Mouse (Mus musculus) ES-Bruce4 (cell line): Measurements from ENCODE around the gene Prss36. TPM values are rescaled to one million over a fixed set of nuclear protein-coding genes. Genes with fewer than 3 reads are reported as not detected.
A peak's percentile ranks its signal among the peaks of the same experiment; 100 is the strongest.

Source experiments
- H3K27ac ChIP-seq: 2 replicates; pipeline ENCODE4 v1.5.1; 2012; ENCODE audit warnings: low read length, inconsistent platforms; ENCODE audit not compliant: insufficient read depth
- H3K27me3 ChIP-seq: 2 replicates; pipeline ENCODE4 v1.6.1; 2012; ENCODE audit warnings: mild to moderate bottlenecking, low read length, inconsistent platforms; ENCODE audit not compliant: control insufficient read depth, poor library complexity, insufficient read depth, severe bottlenecking
- H3K36me3 ChIP-seq: 2 replicates; pipeline ENCODE4 v1.6.1; 2012; ENCODE audit warnings: inconsistent platforms, mild to moderate bottlenecking, low read length, moderate library complexity; ENCODE audit not compliant: control insufficient read depth, poor library complexity, insufficient read depth, severe bottlenecking
- H3K4me1 ChIP-seq: one replicate; pipeline ENCODE4 v1.8.1; 2011; ENCODE audit warnings: low read length; ENCODE audit not compliant: control insufficient read depth, insufficient read depth
- H3K4me3 ChIP-seq: 2 replicates; pipeline ENCODE4 v1.5.1; 2011; ENCODE audit warnings: low read depth, mild to moderate bottlenecking, low read length
- H3K9ac ChIP-seq: 2 replicates; pipeline ENCODE4 v1.6.1; 2012; ENCODE audit warnings: low read depth, mild to moderate bottlenecking, inconsistent platforms; ENCODE audit not compliant: poor library complexity, severe bottlenecking
- H3K9me3 ChIP-seq: replicated peaks from 2 replicates; pipeline ENCODE4 v1.6.1; 2012; ENCODE audit warnings: mild to moderate bottlenecking, low read length, inconsistent platforms; ENCODE audit not compliant: control insufficient read depth, poor library complexity, insufficient read depth, severe bottlenecking
- CTCF ChIP-seq: IDR thresholded peaks from one replicate; pipeline ENCODE4 v1.8.1; 2011; ENCODE audit warnings: low read depth, low read length
- EP300 ChIP-seq: IDR thresholded peaks from 2 replicates; pipeline ENCODE4 v1.6.1; 2011; ENCODE audit warnings: low read depth, low read length; ENCODE audit not compliant: insufficient read depth
- POLR2A ChIP-seq: IDR thresholded peaks from one replicate; pipeline ENCODE4 v1.8.1; 2011; ENCODE audit warnings: low read length; ENCODE audit not compliant: insufficient read depth
- polyA plus RNA-seq: library from polyadenylated mRNA; stranded (reverse); fragments of >200 nt; gene quantifications from 2 replicates; pipeline ENCODE4 v1.2.4, GENCODE M21; 2011; ENCODE audit warnings: low read depth; ENCODE audit not compliant: missing spikeins, insufficient read depth, insufficient read length

Prss36 gene
- polyA plus RNA-seq, 1 experiment, result 21.2 TPM

GRCm38 (mm10) chr7:127912938-127913337, 33.6 kb downstream of the Prss36 start:
- Histone ChIP-seq H3K9ac (peak overlapping the region; percentile 83), H3K36me3 (peaks cover 35% of the 10 kb centered on the region), H3K9me3 (no peaks in the 10 kb centered on the region), H3K4me1 (no peaks in the 10 kb centered on the region), H3K27ac (peak overlapping the region; percentile 89), H3K27me3 (no peaks in the 10 kb centered on the region), H3K4me3 (peak overlapping the region; percentile 45)
- TF ChIP-seq POLR2A (no peak), EP300 (no peak), CTCF (no peak)

GRCm38 (mm10) chr7:127912190-127912871, 34.2 kb downstream of the Prss36 start, which contains the start of gene Kat8:
Gene Kat8, plus strand, starts transcription at chr7:127912516.
- no peak for TF ChIP-seq CTCF
- 0 out of 2 replicates have a peak, but pooled peaks have one; percentile 24 for TF ChIP-seq EP300
- peak; percentile 70 for TF ChIP-seq POLR2A
- Histone ChIP-seq H3K9ac (peak within 1 kb of the TSS; percentile 83), H3K36me3 (peaks cover 41% of the 10 kb centered on the region), H3K9me3 (no peaks in the 10 kb centered on the region), H3K27me3 (no peaks in the 10 kb centered on the region), H3K4me1 (no peaks in the 10 kb centered on the region), H3K27ac (peak within 1 kb of the TSS; percentile 89), H3K4me3 (peak within 1 kb of the TSS; percentile 81)

DNA sequence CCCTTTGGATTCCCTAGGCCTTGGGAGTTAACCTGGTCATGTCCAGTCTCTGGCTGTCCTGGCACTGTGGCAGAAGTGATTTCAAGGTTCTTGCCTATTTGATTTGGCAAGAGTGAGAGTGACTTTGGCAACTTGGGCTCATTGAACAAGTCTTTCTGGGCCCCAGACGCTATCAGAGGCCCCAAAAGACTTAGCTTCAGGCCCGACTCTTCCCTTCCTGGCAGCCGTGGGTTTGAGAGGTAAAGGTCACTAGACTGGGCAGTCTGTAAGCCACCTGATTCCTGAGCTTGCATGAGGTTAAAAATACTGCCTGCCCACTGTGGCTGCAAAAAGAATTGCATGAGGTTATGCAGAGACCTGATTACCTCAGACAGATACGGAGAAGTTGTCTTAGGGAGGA, 37.9 kb downstream of the Prss36 start:
- Histone ChIP-seq H3K9ac (no peak overlapping the region), H3K36me3 (peaks cover 35% of the 10 kb centered on the region), H3K9me3 (no peaks in the 10 kb centered on the region), H3K4me3 (no peak overlapping the region), H3K4me1 (no peaks in the 10 kb centered on the region), H3K27ac (no peak overlapping the region), H3K27me3 (no peaks in the 10 kb centered on the region)
- TF ChIP-seq POLR2A, result no peak
- TF ChIP-seq CTCF, result no peak
- TF ChIP-seq EP300, result no peak

DNA sequence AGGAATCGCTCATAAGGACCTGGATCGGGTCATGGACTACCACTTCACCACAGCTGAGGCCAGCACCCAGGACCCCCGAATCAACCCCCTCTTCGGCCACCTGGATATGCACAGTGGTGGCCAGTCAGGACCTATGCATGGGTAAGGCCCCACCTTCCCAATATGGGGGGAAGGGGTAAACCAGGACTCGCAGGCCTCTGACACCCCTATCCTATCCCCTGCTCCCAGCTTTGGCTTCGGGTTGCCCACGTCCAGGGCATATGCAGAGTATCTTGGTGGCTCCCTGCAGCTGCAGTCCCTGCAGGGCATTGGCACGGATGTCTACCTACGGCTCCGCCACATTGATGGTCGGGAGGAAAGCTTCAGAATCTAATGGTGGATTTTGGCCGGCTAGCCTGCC, 38.6 kb downstream of the Prss36 start:
- Histone ChIP-seq H3K4me3 (no peak overlapping the region), H3K4me1 (no peaks in the 10 kb centered on the region), H3K9ac (no peak overlapping the region), H3K27me3 (no peaks in the 10 kb centered on the region), H3K9me3 (no peaks in the 10 kb centered on the region), H3K36me3 (peaks cover 35% of the 10 kb centered on the region), H3K27ac (no peak overlapping the region)
- TF ChIP-seq CTCF, result no peak
- TF ChIP-seq EP300, result no peak
- TF ChIP-seq POLR2A, result no peak

DNA sequence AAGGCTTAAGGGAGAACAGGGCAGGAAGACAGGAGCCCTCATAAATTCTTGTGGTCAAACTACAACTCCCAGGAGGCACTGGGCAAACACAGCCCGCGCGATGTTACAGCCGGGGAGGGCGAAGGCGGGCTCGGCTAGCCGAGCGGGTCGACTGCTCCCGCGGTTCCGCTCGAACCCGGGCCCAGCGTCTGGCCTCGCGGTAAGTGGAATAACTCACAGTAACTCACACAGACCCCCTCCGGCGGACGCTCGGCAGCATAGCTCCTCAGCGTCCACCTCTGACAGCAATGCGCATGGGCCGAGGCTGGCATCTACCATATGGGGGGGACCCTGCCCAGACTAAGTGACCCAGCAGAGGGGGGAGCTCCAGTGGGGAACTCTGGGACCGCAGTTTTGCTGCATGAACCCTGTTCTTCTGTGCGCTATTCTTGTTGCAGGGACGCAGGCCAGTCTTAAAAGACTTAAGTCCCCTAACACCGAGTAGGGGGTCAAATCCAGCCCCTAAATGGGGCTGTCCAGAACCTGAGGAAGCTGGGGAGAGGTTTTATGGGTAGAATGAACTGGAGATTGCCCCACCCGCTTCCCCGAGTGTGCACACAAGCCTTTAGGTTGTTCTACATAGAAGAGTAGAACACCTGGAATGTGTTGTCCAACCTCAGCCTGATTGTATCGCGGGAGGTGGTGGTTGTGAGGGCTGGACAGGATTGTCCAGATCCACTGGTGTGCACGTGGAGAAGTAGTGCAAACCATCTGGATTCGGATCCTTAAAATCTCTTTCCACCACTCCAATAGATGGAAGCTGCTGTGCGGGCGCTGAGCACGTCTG, 42.3 kb downstream of the Prss36 start, which contains the start of gene Bckdk:
TSS of gene Bckdk (plus strand) at position 112 of the 826 bp plus-strand sequence.
- Histone ChIP-seq H3K9me3 (no peaks in the 10 kb centered on the region), H3K4me3 (peak within 1 kb of the TSS; percentile 84), H3K36me3 (peaks cover 30% of the 10 kb centered on the region), H3K27me3 (no peaks in the 10 kb centered on the region), H3K4me1 (no peaks in the 10 kb centered on the region), H3K27ac (peak within 1 kb of the TSS; percentile 29), H3K9ac (peak within 1 kb of the TSS; percentile 94)
- TF ChIP-seq CTCF (no peak), POLR2A (peak; percentile 43)

- Histone ChIP-seq H3K9me3 (no peaks in the 10 kb centered on the region), H3K4me1 (no peaks in the 10 kb centered on the region), H3K9ac (no peak overlapping the region), H3K4me3 (no peak overlapping the region), H3K36me3 (peaks cover 10% of the 10 kb centered on the region), H3K27ac (no peak overlapping the region), H3K27me3 (no peaks in the 10 kb centered on the region)
- TF ChIP-seq EP300 (no peak), CTCF (no peak), POLR2A (no peak)
Observed at GRCm38 (mm10) chr7:127901772-127902171, 44.8 kb downstream of the Prss36 start.
